Mouse (Mus musculus): ENCODE measurements around the gene Zpld1. TPM values are rescaled to one million over a fixed set of nuclear protein-coding genes. Genes with fewer than 3 reads are reported as not detected.

Zpld1 gene
- total and polyA plus RNA-seq, 2 experiments from 2014 or later = 0.25 to 0.33 TPM

- 76% methylated on average over 1 of the region's 1 CpGs for WGBS
- H3K27ac ChIP-seq (ENCODE audit: low read depth, low read length) = no peak overlapping the region
- no peaks in the 10 kb centered on the region for H3K36me3 ChIP-seq (ENCODE audit: insufficient read depth, low read length)
- H3K4me1 ChIP-seq (ENCODE audit: insufficient read depth, low read length) = no peaks in the 10 kb centered on the region
- no peak overlapping the region for H3K4me2 ChIP-seq (ENCODE audit: low read depth, low read length, poor library complexity, severe bottlenecking)
- TF ChIP-seq CTCF (IDR thresholded peaks at IDR 0.05) = no peak
- H3K4me3 ChIP-seq (ENCODE audit: low read depth, low read length) = no peak overlapping the region
- ATAC-seq (ENCODE audit: low FRiP score) = no peak
- H3K9ac ChIP-seq (replicated peaks; ENCODE audit: low read length, poor library complexity, severe bottlenecking) = no peak overlapping the region
- H3K9me3 ChIP-seq (ENCODE audit: low read length) = no peaks in the 10 kb centered on the region
- H3K27me3 ChIP-seq (ENCODE audit: insufficient read depth, low read length) = no peaks in the 10 kb centered on the region
- DNase-seq (ENCODE audit: low spot score) = no peak
Measured at GRCm38 (mm10) chr16:55203945-55204344, 93.8 kb downstream of the Zpld1 start.

- no peak overlapping the region for H3K4me2 ChIP-seq (ENCODE audit: low read depth, low read length, poor library complexity, severe bottlenecking)
Measured at GRCm38 (mm10) chr16:55190397-55190796, 107.4 kb downstream of the Zpld1 start.

GRCm38 (mm10) chr16:55185370-55185769 is 112.4 kb downstream of the Zpld1 start:
- Histone ChIP-seq H3K4me3 (ENCODE audit: low read depth, low read length) (no peak overlapping the region), H3K9me3 (ENCODE audit: low read length) (no peaks in the 10 kb centered on the region), H3K36me3 (ENCODE audit: insufficient read depth, low read length) (no peaks in the 10 kb centered on the region), H3K27me3 (ENCODE audit: insufficient read depth, low read length) (no peaks in the 10 kb centered on the region), H3K27ac (ENCODE audit: low read depth, low read length) (no peak overlapping the region), H3K4me2 (ENCODE audit: low read depth, low read length, poor library complexity, severe bottlenecking) (no peak overlapping the region), H3K4me1 (ENCODE audit: insufficient read depth, low read length) (no peaks in the 10 kb centered on the region), H3K9ac (replicated peaks; ENCODE audit: low read length, poor library complexity, severe bottlenecking) (no peak overlapping the region)
- DNase-seq (ENCODE audit: low spot score) (peak; percentile 35), ATAC-seq (ENCODE audit: low FRiP score) (no peak)
- TF ChIP-seq CTCF (IDR thresholded peaks at IDR 0.05) = no peak
- 81% methylated on average over 1 of the region's 1 CpGs for WGBS

More at GRCm38 (mm10) chr16:55190397-55190796, 107.4 kb downstream of the Zpld1 start:
- H3K9ac ChIP-seq (replicated peaks; ENCODE audit: low read length, poor library complexity, severe bottlenecking) = no peak overlapping the region
- no peaks in the 10 kb centered on the region for H3K27me3 ChIP-seq (ENCODE audit: insufficient read depth, low read length)
- TF ChIP-seq CTCF (IDR thresholded peaks at IDR 0.05) = no peak
- no peak overlapping the region for H3K27ac ChIP-seq (ENCODE audit: low read depth, low read length)
- no peak overlapping the region for H3K4me3 ChIP-seq (ENCODE audit: low read depth, low read length)
- no peaks in the 10 kb centered on the region for H3K4me1 ChIP-seq (ENCODE audit: insufficient read depth, low read length)
- H3K36me3 ChIP-seq (ENCODE audit: insufficient read depth, low read length) = no peaks in the 10 kb centered on the region
- no peaks in the 10 kb centered on the region for H3K9me3 ChIP-seq (ENCODE audit: low read length)
- 56% methylated on average over 2 of the region's 2 CpGs for WGBS
- DNase-seq (ENCODE audit: low spot score) (no peak), ATAC-seq (ENCODE audit: low FRiP score) (no peak)
